Mouse (Mus musculus) midbrain, embryonic 10.5 days (tissue): ENCODE results near the gene Hrh1. TPM values are rescaled to one million over a fixed set of nuclear protein-coding genes. Genes with fewer than 3 reads are reported as not detected.
"Not testable (repeated sequence)": the region's sequence is repeated elsewhere in the genome, so short reads cannot be mapped to it uniquely, and the experiment has no call there.

Source experiments
- DNase-seq: peaks from one replicate; pipeline ENCODE4 v3.0.0-alpha.2; 2017; ENCODE audit warnings: low spot score
- H3K27ac ChIP-seq: fragments of 300-500 bp; sonication (generic); replicated peaks from 2 replicates; pipeline ENCODE4 v1.5.1; 2016; ENCODE audit warnings: mild to moderate bottlenecking
- H3K27me3 ChIP-seq: fragments of 300-500 bp; sonication (generic); 2 replicates; pipeline ENCODE4 v1.6.1; 2016; ENCODE audit warnings: low read depth, mild to moderate bottlenecking; ENCODE audit not compliant: poor library complexity, severe bottlenecking
- H3K36me3 ChIP-seq: fragments of 300-500 bp; sonication (generic); 2 replicates; pipeline ENCODE4 v1.6.1; 2016; ENCODE audit warnings: mild to moderate bottlenecking, moderate library complexity
- H3K4me1 ChIP-seq: fragments of 300-500 bp; sonication (generic); 2 replicates; pipeline ENCODE4 v1.6.1; 2016
- H3K4me3 ChIP-seq: fragments of 300-500 bp; sonication (generic); 2 replicates; pipeline ENCODE4 v1.5.1; 2016; ENCODE audit warnings: mild to moderate bottlenecking, moderate library complexity
- H3K9me3 ChIP-seq: fragments of 300-500 bp; sonication (generic); replicated peaks from 2 replicates; pipeline ENCODE4 v1.6.1; 2016; ENCODE audit warnings: mild to moderate bottlenecking
- WGBS: fragments of 180-500 bp; shearing (Covaris S2); methylation state at CpG from one replicate; pipeline ENCODE4 v1.1.7; 2016; 5-methylcytosine and 5-hydroxymethylcytosine counted together
- polyA plus RNA-seq: library from polyadenylated mRNA; unstranded; fragments of >200 nt; fragmentation: Nextera tagmentation; extraction: Ambion mirVana; gene quantifications from 2 replicates; pipeline ENCODE4 v1.2.1, GENCODE M21; 2016

Hrh1 gene
- polyA plus RNA-seq, 1 experiment from 2014 or later: 0.04 TPM

DNA sequence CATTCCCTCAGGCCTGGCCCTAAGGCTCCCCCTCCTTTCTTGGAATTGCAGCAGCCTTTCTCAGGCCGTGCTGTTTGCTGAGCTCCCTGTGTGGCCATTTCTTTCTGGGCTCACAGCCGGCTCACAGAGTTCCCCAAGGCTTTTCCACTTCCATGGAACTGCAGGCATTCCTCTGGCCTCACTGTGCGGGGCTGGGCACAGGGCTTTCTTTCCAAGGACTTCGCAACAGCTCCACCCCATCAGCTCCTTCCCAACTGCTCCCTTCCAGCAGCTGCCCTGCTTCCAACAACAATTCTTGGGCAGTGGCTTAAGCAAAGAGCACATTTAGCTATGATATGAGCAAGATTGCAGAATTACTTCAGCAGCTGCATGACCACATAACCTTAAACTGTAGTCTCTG is 81.0 kb downstream of the Hrh1 start:
- Histone ChIP-seq H3K4me3 (no peak overlapping the region), H3K27ac (no peak overlapping the region), H3K9me3 (no peaks in the 10 kb centered on the region), H3K27me3 (no peaks in the 10 kb centered on the region), H3K36me3 (no peaks in the 10 kb centered on the region), H3K4me1 (no peaks in the 10 kb centered on the region; the same call in 1 of the 2 replicates)
- 27% methylated on average over 4 of the region's 4 CpGs for WGBS
- DNase-seq: no peak

DNA sequence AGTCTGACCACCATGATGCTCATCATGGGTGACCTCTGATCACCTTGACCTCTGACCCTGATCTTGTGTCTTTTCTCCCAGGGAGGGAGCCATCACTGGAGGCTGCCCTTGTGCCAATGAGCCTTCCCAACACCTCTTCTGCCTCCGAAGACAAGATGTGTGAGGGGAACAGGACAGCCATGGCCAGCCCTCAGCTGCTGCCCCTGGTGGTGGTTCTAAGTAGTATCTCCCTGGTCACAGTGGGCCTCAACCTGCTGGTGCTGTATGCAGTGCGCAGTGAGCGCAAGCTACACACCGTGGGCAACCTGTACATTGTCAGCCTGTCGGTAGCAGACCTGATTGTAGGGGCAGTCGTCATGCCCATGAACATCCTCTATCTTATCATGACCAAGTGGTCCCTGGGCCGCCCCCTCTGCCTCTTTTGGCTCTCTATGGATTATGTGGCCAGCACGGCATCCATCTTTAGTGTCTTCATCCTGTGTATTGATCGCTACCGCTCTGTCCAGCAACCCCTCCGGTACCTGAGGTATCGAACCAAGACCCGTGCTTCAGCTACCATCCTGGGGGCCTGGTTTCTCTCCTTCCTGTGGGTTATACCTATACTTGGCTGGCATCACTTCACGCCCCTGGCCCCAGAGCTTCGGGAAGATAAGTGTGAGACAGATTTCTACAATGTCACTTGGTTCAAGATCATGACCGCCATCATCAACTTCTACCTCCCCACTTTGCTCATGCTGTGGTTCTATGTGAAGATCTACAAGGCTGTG is 82.1 kb downstream of the Hrh1 start:
- Histone ChIP-seq H3K9me3 (no peaks in the 10 kb centered on the region), H3K4me3 (no peak overlapping the region), H3K27ac (no peak overlapping the region), H3K36me3 (no peaks in the 10 kb centered on the region), H3K27me3 (no peaks in the 10 kb centered on the region), H3K4me1 (no peaks in the 10 kb centered on the region; the same call in 1 of the 2 replicates)
- 92% methylated on average over 16 of the region's 16 CpGs for WGBS
- DNase-seq: no peak

DNA sequence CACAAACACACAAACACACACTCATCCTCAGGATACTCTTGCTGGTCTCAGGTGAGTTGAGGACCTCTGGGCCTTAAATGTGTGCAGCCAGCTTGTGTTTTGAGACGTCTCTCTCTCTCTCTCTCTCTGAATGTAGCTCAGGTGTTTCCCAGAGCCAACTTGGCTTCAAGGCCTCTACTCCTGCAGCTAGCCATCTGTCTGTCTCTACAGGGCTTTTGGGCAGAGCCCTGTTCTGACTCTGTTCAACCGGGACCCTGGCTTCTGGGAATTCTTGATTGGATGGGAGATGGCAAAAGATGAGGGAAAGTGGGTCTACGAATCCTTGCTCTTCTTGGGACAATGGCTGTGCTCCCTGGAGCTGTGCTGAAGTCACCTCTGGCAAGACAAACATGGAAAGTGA is 91.6 kb downstream of the Hrh1 start:
- H3K4me3 ChIP-seq: no peak overlapping the region
- DNase-seq: no peak

DNA sequence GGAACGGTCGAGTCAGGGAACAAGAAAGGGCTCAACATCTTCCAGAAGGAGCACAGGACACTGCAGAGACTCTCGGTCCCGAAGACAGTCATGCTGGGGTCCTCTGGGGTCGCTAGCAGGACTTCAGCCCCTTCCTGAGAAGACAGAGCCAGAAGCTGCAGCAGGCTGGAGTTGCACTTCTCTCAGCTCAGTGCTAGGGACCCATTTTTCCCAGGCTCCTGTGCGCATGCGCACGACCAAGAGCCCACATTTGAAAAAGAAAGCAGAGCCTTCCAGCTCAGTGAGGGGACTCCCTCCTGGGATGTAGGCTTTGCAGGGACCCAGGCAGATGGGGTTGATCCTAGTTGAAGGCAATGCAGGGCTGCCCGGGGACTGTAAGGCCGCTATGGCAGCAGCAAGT is 94.9 kb downstream of the Hrh1 start:
- H3K4me1 ChIP-seq, H3K9me3 ChIP-seq, H3K4me3 ChIP-seq, DNase-seq, H3K27ac ChIP-seq, H3K36me3 ChIP-seq: not testable (repeated sequence)
- peaks cover 11% of the 10 kb centered on the region for H3K27me3 ChIP-seq
- WGBS: 60% methylated on average over 10 of the region's 10 CpGs

More for the DNA sequence above, 91.6 kb downstream of the Hrh1 start:
- Histone ChIP-seq H3K36me3 (no peaks in the 10 kb centered on the region), H3K27ac (no peak overlapping the region), H3K9me3 (no peaks in the 10 kb centered on the region), H3K27me3 (peaks cover 11% of the 10 kb centered on the region), H3K4me1 (no peaks in the 10 kb centered on the region)
- 77% methylated on average over 3 of the region's 3 CpGs for WGBS

DNA sequence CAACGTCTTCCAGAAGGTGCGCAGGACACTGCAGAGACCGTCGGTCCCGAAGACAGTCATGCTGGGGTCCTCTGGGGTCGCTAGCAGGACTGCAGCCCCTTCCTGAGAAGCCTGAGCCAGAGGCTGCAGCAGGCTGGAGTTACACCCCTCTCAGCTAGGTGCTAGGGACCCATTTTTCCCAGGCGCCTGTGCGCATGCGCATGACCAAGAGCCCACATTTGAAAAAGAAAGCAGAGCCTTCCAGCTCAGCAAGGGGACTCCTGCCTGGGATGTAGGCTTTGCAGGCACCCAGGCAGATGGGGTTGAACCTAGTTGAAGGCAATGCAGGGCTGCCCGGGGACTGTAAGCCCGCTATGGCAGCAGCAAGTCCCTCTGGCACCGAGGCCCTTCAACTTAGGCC is 97.3 kb downstream of the Hrh1 start:
- DNase-seq, H3K4me1 ChIP-seq, H3K27ac ChIP-seq, H3K4me3 ChIP-seq, H3K9me3 ChIP-seq, H3K36me3 ChIP-seq, H3K27me3 ChIP-seq: not testable (repeated sequence)
- 26% methylated on average over 11 of the region's 12 CpGs for WGBS

DNA sequence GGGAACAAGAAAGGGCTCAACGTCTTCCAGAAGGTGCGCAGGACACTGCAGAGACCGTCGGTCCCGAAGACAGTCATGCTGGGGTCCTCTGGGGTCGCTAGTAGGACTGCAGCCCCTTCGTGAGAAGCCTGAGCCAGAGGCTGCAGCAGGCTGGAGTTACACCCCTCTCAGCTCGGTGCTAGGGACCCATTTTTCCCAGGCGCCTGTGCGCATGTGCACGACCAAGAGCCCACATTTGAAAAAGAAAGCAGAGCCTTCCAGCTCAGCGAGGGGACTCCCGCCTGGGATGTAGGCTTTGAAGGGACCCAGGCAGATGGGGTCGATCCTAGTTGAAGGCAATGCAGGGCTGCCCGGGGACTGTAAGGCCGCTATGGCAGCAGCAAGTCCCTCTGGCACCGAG is 116.3 kb downstream of the Hrh1 start:
- peak; percentile 12 for DNase-seq

DNA sequence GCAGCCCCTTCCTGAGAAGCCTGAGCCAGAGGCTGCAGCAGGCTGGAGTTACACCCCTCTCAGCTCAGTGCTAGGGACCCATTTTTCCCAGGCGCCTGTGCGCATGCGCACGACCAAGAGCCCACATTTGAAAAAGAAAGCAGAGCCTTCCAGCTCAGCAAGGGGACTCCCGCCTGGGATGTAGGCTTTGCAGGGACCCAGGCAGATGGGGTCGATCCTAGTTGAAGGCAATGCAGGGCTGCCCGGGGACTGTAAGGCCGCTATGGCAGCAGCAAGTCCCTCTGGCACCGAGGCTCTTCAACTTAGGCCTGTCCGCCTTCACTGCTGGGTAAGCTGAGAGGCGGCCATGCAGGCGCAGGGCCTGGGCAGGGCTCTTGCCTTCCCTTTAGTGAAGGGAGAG is 131.0 kb downstream of the Hrh1 start:
- not testable (repeated sequence) for H3K4me1 ChIP-seq
- 0% methylated on average over 1 of the region's 12 CpGs for WGBS

More for the DNA sequence above, 116.3 kb downstream of the Hrh1 start:
- H3K36me3 ChIP-seq, H3K27me3 ChIP-seq, H3K9me3 ChIP-seq, H3K4me1 ChIP-seq, H3K27ac ChIP-seq, H3K4me3 ChIP-seq: not testable (repeated sequence)
- 17% methylated on average over 16 of the region's 17 CpGs for WGBS

More for the DNA sequence above, 131.0 kb downstream of the Hrh1 start:
- not testable (repeated sequence) for H3K9me3 ChIP-seq, DNase-seq, H3K36me3 ChIP-seq, H3K4me3 ChIP-seq, H3K27ac ChIP-seq, H3K27me3 ChIP-seq

Other genes with a start within 250 kb of the Hrh1 start
- 4.7 and 13.1 TPM in 2 replicates for gene Slc6a1, start 115.3 kb upstream of the Hrh1 start, polyA plus RNA-seq
- gene Atg7, start 245.2 kb downstream of the Hrh1 start, polyA plus RNA-seq: 22.4 and 24.8 TPM in 2 replicates